Mouse (Mus musculus): ENCODE measurements at regions not wholly inside any gene's neighbourhood (a gene's known extent, or its start where the extent isn't known, plus 50 kb on each side); places are given as distances from the start of the nearest gene placed in this dataset.

- Histone ChIP-seq H3K4me1 (no peaks in the 10 kb centered on the region), H3K4me3 (no peak overlapping the region), H3K9me3 (replicated peaks) (no peaks in the 10 kb centered on the region), H3K27ac (no peak overlapping the region), H3K36me3 (ENCODE audit: poor library complexity, severe bottlenecking) (no peaks in the 10 kb centered on the region), H3K27me3 (no peaks in the 10 kb centered on the region), H3K9ac (no peak overlapping the region), H3K4me2 (no peak overlapping the region)
- 79% methylated on average over 1 of the region's 1 CpGs for WGBS
- ATAC-seq: no peak
These were observed 101.0 kb upstream of the Fggy start for GRCm38 (mm10) chr4:95456318-95456717.

GRCm38 (mm10) chr4:95456943-95457342 is 100.4 kb upstream of the Fggy start:
- no peak for ATAC-seq
- H3K4me2 ChIP-seq: no peak overlapping the region
- H3K27me3 ChIP-seq: no peaks in the 10 kb centered on the region
- H3K4me1 ChIP-seq: peaks cover 6% of the 10 kb centered on the region; the same call in 1 of the 2 replicates
- no peak overlapping the region for H3K9ac ChIP-seq
- no peak overlapping the region for H3K4me3 ChIP-seq
- 91% methylated on average over 5 of the region's 5 CpGs for WGBS
- no peaks in the 10 kb centered on the region for H3K9me3 ChIP-seq (replicated peaks)
- no peak overlapping the region for H3K27ac ChIP-seq
- H3K36me3 ChIP-seq (ENCODE audit: poor library complexity, severe bottlenecking): no peaks in the 10 kb centered on the region

GRCm38 (mm10) chr4:95462476-95462875 is 94.8 kb upstream of the Fggy start:
- WGBS: 74% methylated on average over 3 of the region's 3 CpGs
- no peaks in the 10 kb centered on the region for H3K27me3 ChIP-seq
- H3K4me3 ChIP-seq: no peak overlapping the region
- H3K9me3 ChIP-seq (replicated peaks): no peaks in the 10 kb centered on the region
- no peak overlapping the region for H3K27ac ChIP-seq
- peaks cover 6% of the 10 kb centered on the region; the same call in 1 of the 2 replicates for H3K4me1 ChIP-seq
- no peak overlapping the region for H3K4me2 ChIP-seq
- no peak overlapping the region for H3K9ac ChIP-seq
- ATAC-seq: no peak
- no peaks in the 10 kb centered on the region for H3K36me3 ChIP-seq (ENCODE audit: poor library complexity, severe bottlenecking)

GRCm38 (mm10) chr4:95463082-95463825 is 94.1 kb upstream of the Fggy start:
- Histone ChIP-seq H3K9ac (no peak overlapping the region), H3K9me3 (replicated peaks) (no peaks in the 10 kb centered on the region), H3K4me1 (peaks cover 6% of the 10 kb centered on the region; the same call in 1 of the 2 replicates), H3K4me2 (no peak overlapping the region), H3K27ac (no peak overlapping the region), H3K27me3 (no peaks in the 10 kb centered on the region), H3K36me3 (ENCODE audit: poor library complexity, severe bottlenecking) (no peaks in the 10 kb centered on the region), H3K4me3 (no peak overlapping the region)
- ATAC-seq: no peak
- WGBS: 84% methylated on average over 8 of the region's 8 CpGs

- H3K4me2 ChIP-seq: no peak overlapping the region
- no peaks in the 10 kb centered on the region for H3K36me3 ChIP-seq (ENCODE audit: poor library complexity, severe bottlenecking)
- 66% methylated on average over 2 of the region's 2 CpGs for WGBS
- ATAC-seq: no peak
- H3K4me3 ChIP-seq: no peak overlapping the region
- H3K9ac ChIP-seq: no peak overlapping the region
- no peaks in the 10 kb centered on the region for H3K27me3 ChIP-seq
- H3K9me3 ChIP-seq (replicated peaks): no peaks in the 10 kb centered on the region
- H3K27ac ChIP-seq: no peak overlapping the region
- peaks cover 3% of the 10 kb centered on the region; the same call in 1 of the 2 replicates for H3K4me1 ChIP-seq
These were observed 90.7 kb upstream of the Fggy start for GRCm38 (mm10) chr4:95466647-95467046.

GRCm38 (mm10) chr4:95467526-95467925 is 89.8 kb upstream of the Fggy start:
- ATAC-seq: no peak
- Histone ChIP-seq H3K4me1 (no peaks in the 10 kb centered on the region), H3K27ac (no peak overlapping the region), H3K9ac (no peak overlapping the region), H3K4me3 (no peak overlapping the region), H3K36me3 (ENCODE audit: poor library complexity, severe bottlenecking) (no peaks in the 10 kb centered on the region), H3K27me3 (no peaks in the 10 kb centered on the region), H3K9me3 (replicated peaks) (no peaks in the 10 kb centered on the region), H3K4me2 (no peak overlapping the region)
- WGBS: 82% methylated on average over 2 of the region's 2 CpGs

GRCm38 (mm10) chr4:95474726-95475406 is 82.4 kb upstream of the Fggy start:
- Histone ChIP-seq H3K36me3 (ENCODE audit: poor library complexity, severe bottlenecking) (no peaks in the 10 kb centered on the region), H3K4me2 (no peak overlapping the region), H3K9me3 (replicated peaks) (no peaks in the 10 kb centered on the region), H3K27ac (no peak overlapping the region), H3K4me3 (no peak overlapping the region), H3K4me1 (no peaks in the 10 kb centered on the region), H3K9ac (no peak overlapping the region), H3K27me3 (no peaks in the 10 kb centered on the region)
- 85% methylated on average over 5 of the region's 5 CpGs for WGBS
- no peak for ATAC-seq

- Histone ChIP-seq H3K27me3 (no peaks in the 10 kb centered on the region), H3K9ac (no peak overlapping the region), H3K4me1 (no peaks in the 10 kb centered on the region), H3K36me3 (ENCODE audit: poor library complexity, severe bottlenecking) (no peaks in the 10 kb centered on the region), H3K27ac (no peak overlapping the region), H3K4me3 (no peak overlapping the region), H3K9me3 (replicated peaks) (no peaks in the 10 kb centered on the region), H3K4me2 (no peak overlapping the region)
- WGBS: 62% methylated on average over 12 of the region's 12 CpGs
- no peak for ATAC-seq
These were observed 81.1 kb upstream of the Fggy start for GRCm38 (mm10) chr4:95476071-95476724.

- WGBS: 82% methylated on average over 6 of the region's 6 CpGs
- H3K27ac ChIP-seq: no peak overlapping the region
These were observed 73.7 kb upstream of the Fggy start for GRCm38 (mm10) chr4:95483571-95483970.

GRCm38 (mm10) chr4:95487323-95487722 is 70.0 kb upstream of the Fggy start:
- ATAC-seq: no peak
- Histone ChIP-seq H3K4me2 (no peak overlapping the region), H3K27me3 (no peaks in the 10 kb centered on the region), H3K9ac (no peak overlapping the region), H3K4me3 (no peak overlapping the region), H3K4me1 (no peaks in the 10 kb centered on the region), H3K36me3 (ENCODE audit: poor library complexity, severe bottlenecking) (no peaks in the 10 kb centered on the region), H3K9me3 (replicated peaks) (no peaks in the 10 kb centered on the region), H3K27ac (no peak overlapping the region)
- 89% methylated on average over 7 of the region's 7 CpGs for WGBS

More at GRCm38 (mm10) chr4:95483571-95483970, 73.7 kb upstream of the Fggy start:
- Histone ChIP-seq H3K4me1 (no peaks in the 10 kb centered on the region), H3K9me3 (replicated peaks) (no peaks in the 10 kb centered on the region), H3K4me3 (no peak overlapping the region), H3K4me2 (no peak overlapping the region), H3K27me3 (no peaks in the 10 kb centered on the region), H3K36me3 (ENCODE audit: poor library complexity, severe bottlenecking) (no peaks in the 10 kb centered on the region), H3K9ac (no peak overlapping the region)
- ATAC-seq: no peak

GRCm38 (mm10) chr4:95487969-95488368 is 69.3 kb upstream of the Fggy start:
- Histone ChIP-seq H3K27me3 (no peaks in the 10 kb centered on the region), H3K36me3 (ENCODE audit: poor library complexity, severe bottlenecking) (no peaks in the 10 kb centered on the region), H3K4me3 (no peak overlapping the region), H3K9ac (no peak overlapping the region), H3K27ac (no peak overlapping the region), H3K4me1 (no peaks in the 10 kb centered on the region), H3K9me3 (replicated peaks) (no peaks in the 10 kb centered on the region), H3K4me2 (no peak overlapping the region)
- WGBS: 88% methylated on average over 1 of the region's 1 CpGs
- ATAC-seq: no peak

GRCm38 (mm10) chr4:95489059-95489458 is 68.2 kb upstream of the Fggy start:
- Histone ChIP-seq H3K4me2 (no peak overlapping the region), H3K9me3 (replicated peaks) (no peaks in the 10 kb centered on the region)
- 91% methylated on average over 2 of the region's 2 CpGs for WGBS

More at GRCm38 (mm10) chr4:95489059-95489458, 68.2 kb upstream of the Fggy start:
- no peaks in the 10 kb centered on the region for H3K27me3 ChIP-seq
- no peaks in the 10 kb centered on the region for H3K4me1 ChIP-seq
- no peak overlapping the region for H3K4me3 ChIP-seq
- H3K36me3 ChIP-seq (ENCODE audit: poor library complexity, severe bottlenecking): no peaks in the 10 kb centered on the region
- no peak overlapping the region for H3K27ac ChIP-seq
- no peak overlapping the region for H3K9ac ChIP-seq
- ATAC-seq: no peak

Data from forebrain, embryonic 13.5 days (tissue).